Mouse (Mus musculus): ENCODE measurements around the gene Nptxr. TPM values are rescaled to one million over a fixed set of nuclear protein-coding genes. Genes with fewer than 3 reads are reported as not detected.

The Nptxr gene
- polyA plus RNA-seq, 2 experiments, result 0.09 to 0.11 TPM

DNA sequence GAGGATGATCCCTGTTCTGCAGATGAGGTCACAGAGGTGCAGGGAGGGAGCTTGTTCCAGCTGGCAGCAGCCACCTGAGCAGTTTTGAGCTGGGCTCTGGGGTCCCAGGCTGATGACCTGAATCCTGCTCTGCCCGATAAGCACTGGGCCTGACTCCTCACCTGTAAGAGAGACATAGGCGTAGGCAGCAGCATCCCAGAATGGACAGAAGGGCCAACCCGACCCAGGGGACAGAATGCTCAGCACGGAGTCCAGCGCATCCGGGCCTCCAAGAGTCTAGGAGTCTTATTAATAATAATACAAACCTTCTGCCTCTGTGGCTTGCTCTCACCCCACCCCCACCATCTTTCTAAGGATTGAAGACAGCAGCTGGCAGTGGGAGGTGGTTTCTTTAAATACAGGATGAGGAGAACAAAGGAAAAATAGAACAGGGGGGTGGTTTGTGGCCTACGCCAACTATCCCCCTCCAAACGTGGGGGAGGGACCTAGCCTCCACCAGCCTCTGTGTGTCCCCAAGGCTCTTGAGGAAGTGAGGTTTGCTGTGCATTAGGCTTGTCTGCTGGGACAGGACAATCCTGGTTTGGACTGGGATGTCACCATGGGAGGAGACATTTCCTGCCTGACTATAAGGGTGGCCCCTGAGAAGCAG is 48.5 kb downstream of the Nptxr start:
- H3K4me2 ChIP-seq (ENCODE audit: low read depth), result no peak overlapping the region
- H3K27ac ChIP-seq, result no peak overlapping the region
- 49% methylated on average over 8 of the region's 8 CpGs for WGBS (ENCODE audit: insufficient replicate concordance)
- no peaks in the 10 kb centered on the region for H3K9me3 ChIP-seq (ENCODE audit: control insufficient read depth, low read length)
- H3K4me1 ChIP-seq (replicated peaks; ENCODE audit: control insufficient read depth in 2 of 2, insufficient read depth in 2 of 2, low read length in 1 of 2), result 0 out of 4 replicates have a peak, but pooled peaks cover 0 to 3% of the 10 kb centered on the region in 2 experiments
- H3K27me3 ChIP-seq (ENCODE audit: control insufficient read depth, insufficient read depth, low read length), result no peaks in the 10 kb centered on the region
- no peaks in the 10 kb centered on the region for H3K36me3 ChIP-seq (replicated peaks; ENCODE audit: control insufficient read depth, insufficient read depth, low read depth)
- no peak overlapping the region for H3K4me3 ChIP-seq (ENCODE audit: insufficient read depth in 1 of 2, low read depth in 2 of 2, low read length in 2 of 2)
- DNase-seq (ENCODE audit: low read depth in 3 of 3, low spot score in 3 of 3), result no peak
- ATAC-seq (ENCODE audit: insufficient read depth), result no peak
- TF ChIP-seq EP300 (IDR thresholded peaks at IDR 0.05; ENCODE audit: low read depth) (no peak), CTCF (IDR thresholded peaks at IDR 0.05; ENCODE audit: low read depth) (no peak)
- no peak overlapping the region for H3K9ac ChIP-seq (replicated peaks)

GRCm38 (mm10) chr15:79755176-79755575 is 49.4 kb downstream of the Nptxr start:
- TF ChIP-seq EP300 (IDR thresholded peaks at IDR 0.05; ENCODE audit: low read depth) (no peak), CTCF (IDR thresholded peaks at IDR 0.05; ENCODE audit: low read depth) (no peak)
- H3K27me3 ChIP-seq (ENCODE audit: control insufficient read depth, insufficient read depth, low read length), result no peaks in the 10 kb centered on the region
- 0 out of 4 replicates have a peak, but pooled peaks cover 0 to 3% of the 10 kb centered on the region in 2 experiments for H3K4me1 ChIP-seq (replicated peaks; ENCODE audit: control insufficient read depth in 2 of 2, insufficient read depth in 2 of 2, low read length in 1 of 2)
- 69% methylated on average over 4 of the region's 4 CpGs for WGBS (ENCODE audit: insufficient replicate concordance)
- no peaks in the 10 kb centered on the region for H3K9me3 ChIP-seq (ENCODE audit: control insufficient read depth, low read length)
- H3K9ac ChIP-seq (replicated peaks), result no peak overlapping the region
- ATAC-seq (ENCODE audit: insufficient read depth) (no peak), DNase-seq (ENCODE audit: low read depth in 3 of 3, low spot score in 3 of 3) (no peak)
- H3K4me3 ChIP-seq (ENCODE audit: insufficient read depth in 1 of 2, low read depth in 2 of 2, low read length in 2 of 2), result no peak overlapping the region
- H3K27ac ChIP-seq, result no peak overlapping the region
- no peak overlapping the region for H3K4me2 ChIP-seq (ENCODE audit: low read depth)
- H3K36me3 ChIP-seq (replicated peaks; ENCODE audit: control insufficient read depth, insufficient read depth, low read depth), result no peaks in the 10 kb centered on the region

- H3K4me1 ChIP-seq (replicated peaks; ENCODE audit: control insufficient read depth in 2 of 2, insufficient read depth in 2 of 2, low read length in 1 of 2), result 0 out of 4 replicates have a peak, but pooled peaks cover 0 to 3% of the 10 kb centered on the region in 2 experiments
- 52% methylated on average over 4 of the region's 4 CpGs for WGBS (ENCODE audit: insufficient replicate concordance)
- ATAC-seq (ENCODE audit: insufficient read depth) (no peak), DNase-seq (ENCODE audit: low read depth in 3 of 3, low spot score in 3 of 3) (no peak)
- no peaks in the 10 kb centered on the region for H3K27me3 ChIP-seq (ENCODE audit: control insufficient read depth, insufficient read depth, low read length)
- H3K9ac ChIP-seq (replicated peaks), result no peak overlapping the region
- no peaks in the 10 kb centered on the region for H3K36me3 ChIP-seq (replicated peaks; ENCODE audit: control insufficient read depth, insufficient read depth, low read depth)
- H3K4me3 ChIP-seq (ENCODE audit: insufficient read depth in 1 of 2, low read depth in 2 of 2, low read length in 2 of 2), result no peak overlapping the region
- TF ChIP-seq CTCF (IDR thresholded peaks at IDR 0.05; ENCODE audit: low read depth) (no peak), EP300 (IDR thresholded peaks at IDR 0.05; ENCODE audit: low read depth) (no peak)
- no peak overlapping the region for H3K4me2 ChIP-seq (ENCODE audit: low read depth)
- no peaks in the 10 kb centered on the region for H3K9me3 ChIP-seq (ENCODE audit: control insufficient read depth, low read length)
- no peak overlapping the region for H3K27ac ChIP-seq
Measured at GRCm38 (mm10) chr15:79753873-79754272, 50.7 kb downstream of the Nptxr start.

DNA sequence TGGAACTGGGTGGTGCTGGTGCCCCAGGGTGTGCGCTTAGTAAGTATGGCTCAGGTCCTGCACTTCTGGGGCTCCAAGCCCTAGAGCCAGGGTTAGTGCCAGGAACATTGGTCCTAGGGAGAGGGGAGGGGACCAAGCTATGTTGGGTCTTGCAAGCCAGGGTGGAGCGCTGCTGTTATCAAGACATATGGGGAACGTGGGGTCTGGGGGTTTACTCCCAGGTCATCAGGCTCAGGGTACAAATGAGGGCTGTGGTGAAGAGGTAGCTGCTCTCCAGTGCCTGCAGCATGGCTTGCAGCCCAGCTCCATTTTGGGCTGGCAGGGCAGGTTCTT is 51.2 kb downstream of the Nptxr start:
- whole genome bisulfite sequencing (ENCODE audit: insufficient replicate concordance), result 83% methylated on average over 3 of the region's 3 CpGs
- DNase-seq (ENCODE audit: low read depth in 3 of 3, low spot score in 3 of 3) (no peak), ATAC-seq (ENCODE audit: insufficient read depth) (no peak)
- Histone ChIP-seq H3K4me1 (replicated peaks; ENCODE audit: control insufficient read depth in 2 of 2, insufficient read depth in 2 of 2, low read length in 1 of 2) (0 out of 4 replicates have a peak, but pooled peaks cover 0 to 3% of the 10 kb centered on the region in 2 experiments), H3K27ac (no peak overlapping the region), H3K4me3 (ENCODE audit: insufficient read depth in 1 of 2, low read depth in 2 of 2, low read length in 2 of 2) (no peak overlapping the region), H3K9ac (replicated peaks) (no peak overlapping the region), H3K36me3 (replicated peaks; ENCODE audit: control insufficient read depth, insufficient read depth, low read depth) (no peaks in the 10 kb centered on the region), H3K4me2 (ENCODE audit: low read depth) (no peak overlapping the region), H3K9me3 (ENCODE audit: control insufficient read depth, low read length) (no peaks in the 10 kb centered on the region), H3K27me3 (ENCODE audit: control insufficient read depth, insufficient read depth, low read length) (no peaks in the 10 kb centered on the region)
- TF ChIP-seq CTCF (IDR thresholded peaks at IDR 0.05; ENCODE audit: low read depth), result no peak
- no peak for TF ChIP-seq EP300 (IDR thresholded peaks at IDR 0.05; ENCODE audit: low read depth)

DNA sequence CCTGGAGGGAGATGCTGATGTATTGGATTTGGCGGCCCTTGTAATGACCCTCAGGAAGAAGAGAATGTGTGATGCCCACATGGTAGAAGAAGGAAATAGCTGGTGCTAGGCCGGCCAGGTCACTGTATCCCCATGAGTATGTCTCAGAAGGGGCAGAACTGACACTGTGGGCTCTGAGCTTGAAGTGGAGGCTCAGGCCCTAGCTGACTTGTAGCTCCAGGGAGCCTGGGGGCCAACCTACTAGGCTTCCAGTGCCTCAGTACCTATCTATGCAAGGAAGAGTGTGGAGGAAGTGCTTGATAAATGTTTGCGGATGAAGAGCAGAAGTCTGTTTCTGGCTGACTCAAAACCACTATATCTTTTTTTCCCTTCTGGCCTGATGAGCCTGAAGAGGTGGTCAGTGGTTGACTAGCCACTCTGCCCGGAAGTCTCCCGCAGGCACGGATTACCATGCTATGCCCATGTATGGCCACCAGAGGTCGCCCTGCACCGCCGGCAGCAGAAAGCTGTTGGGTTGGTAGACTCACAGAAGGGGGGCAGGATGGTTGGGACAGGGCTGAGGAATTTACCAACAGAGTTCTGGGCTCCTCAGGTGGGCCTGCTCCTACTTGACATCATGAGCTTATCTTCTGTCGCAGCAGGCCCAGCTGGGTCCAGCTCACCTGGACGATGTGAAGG is 51.7 kb downstream of the Nptxr start:
- Histone ChIP-seq H3K27ac (no peak overlapping the region), H3K4me1 (replicated peaks; ENCODE audit: control insufficient read depth in 2 of 2, insufficient read depth in 2 of 2, low read length in 1 of 2) (0 out of 4 replicates have a peak, but pooled peaks cover 0 to 3% of the 10 kb centered on the region in 2 experiments), H3K9me3 (ENCODE audit: control insufficient read depth, low read length) (no peaks in the 10 kb centered on the region), H3K4me2 (ENCODE audit: low read depth) (no peak overlapping the region), H3K36me3 (replicated peaks; ENCODE audit: control insufficient read depth, insufficient read depth, low read depth) (no peaks in the 10 kb centered on the region), H3K4me3 (ENCODE audit: insufficient read depth in 1 of 2, low read depth in 2 of 2, low read length in 2 of 2) (no peak overlapping the region), H3K9ac (replicated peaks) (no peak overlapping the region), H3K27me3 (ENCODE audit: control insufficient read depth, insufficient read depth, low read length) (no peaks in the 10 kb centered on the region)
- ATAC-seq (ENCODE audit: insufficient read depth) (no peak), DNase-seq (ENCODE audit: low read depth in 3 of 3, low spot score in 3 of 3) (no peak)
- 20% methylated on average over 11 of the region's 11 CpGs for WGBS (ENCODE audit: insufficient replicate concordance)
- TF ChIP-seq EP300 (IDR thresholded peaks at IDR 0.05; ENCODE audit: low read depth) (no peak), CTCF (IDR thresholded peaks at IDR 0.05; ENCODE audit: low read depth) (peak; percentile 99)
